Mouse (Mus musculus) thymus, adult 2 months (tissue): Measurements from ENCODE around the gene Dcst1.

ENCODE experiments used
- CTCF ChIP-seq: fragments of 200-500 bp; IDR thresholded peaks from 2 replicates; pipeline ENCODE4 v1.5.1; 2012; ENCODE audit warnings: mild to moderate bottlenecking, control low read depth, low read length, moderate library complexity, borderline replicate concordance; ENCODE audit not compliant: control insufficient read depth, poor library complexity, insufficient read depth; ENCODE audit errors: extremely low read depth
- POLR2A ChIP-seq: fragments of 200-500 bp; IDR thresholded peaks from 2 replicates; pipeline ENCODE4 v1.6.1; 2012; ENCODE audit warnings: mild to moderate bottlenecking, low read length, control low read depth, moderate library complexity; ENCODE audit not compliant: control insufficient read depth, poor library complexity, insufficient read depth; ENCODE audit errors: extremely low read depth

DNA sequence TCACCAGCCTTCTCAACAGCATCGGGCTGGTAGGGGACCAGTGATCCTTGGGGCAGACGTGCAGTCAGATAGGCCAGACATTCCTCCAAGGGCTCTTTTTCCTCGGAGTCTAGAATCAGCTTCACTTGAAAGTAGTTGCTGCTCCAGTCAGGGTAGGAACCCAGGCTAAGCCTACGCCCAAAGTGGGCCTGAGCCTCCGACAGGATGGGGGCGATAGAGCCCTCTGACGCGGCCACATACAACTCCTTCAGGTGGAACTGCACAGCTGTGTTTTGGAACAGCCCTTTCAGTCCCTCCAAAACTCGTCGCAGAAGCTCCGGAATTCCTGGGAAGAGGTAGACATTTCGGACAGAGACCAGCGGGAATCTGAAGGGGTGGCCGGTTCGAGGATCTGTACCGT, 43.4 kb upstream of the Dcst1 start:
- no peak for TF ChIP-seq CTCF
- no peak for TF ChIP-seq POLR2A
